Mouse (Mus musculus) limb, embryonic 10.5 days (tissue): Measurements from ENCODE around the gene Eif3g. TPM values are rescaled to one million over a fixed set of nuclear protein-coding genes. Genes with fewer than 3 reads are reported as not detected.

Experiments used
- DNase-seq: peaks from one replicate; pipeline ENCODE4 v3.0.0-alpha.2; 2017; ENCODE audit warnings: low spot score
- H3K27ac ChIP-seq: fragments of 300-500 bp; sonication (generic); 2 replicates; pipeline ENCODE4 v1.5.1; 2016; ENCODE audit warnings: mild to moderate bottlenecking
- H3K27me3 ChIP-seq: fragments of 300-500 bp; sonication (generic); 2 replicates; pipeline ENCODE4 v1.6.1; 2016; ENCODE audit warnings: low read depth, mild to moderate bottlenecking; ENCODE audit not compliant: poor library complexity, severe bottlenecking
- H3K36me3 ChIP-seq: fragments of 300-500 bp; sonication (generic); 2 replicates; pipeline ENCODE4 v1.6.1; 2016; ENCODE audit warnings: mild to moderate bottlenecking, moderate library complexity
- H3K4me1 ChIP-seq: fragments of 300-500 bp; sonication (generic); 2 replicates; pipeline ENCODE4 v1.6.1; 2016
- H3K4me3 ChIP-seq: fragments of 300-500 bp; sonication (generic); 2 replicates; pipeline ENCODE4 v1.5.1; 2016; ENCODE audit warnings: mild to moderate bottlenecking, moderate library complexity
- H3K9me3 ChIP-seq: fragments of 300-500 bp; sonication (generic); replicated peaks from 2 replicates; pipeline ENCODE4 v1.6.1; 2016; ENCODE audit warnings: mild to moderate bottlenecking
- WGBS: fragments of 180-500 bp; shearing (Covaris S2); methylation state at CpG from one replicate; pipeline ENCODE4 v1.1.7; 2016; 5-methylcytosine and 5-hydroxymethylcytosine counted together
- microRNA-seq: library from miRNA; unstranded; fragments of <30 nt; microRNA quantifications from one replicate; pipeline ENCODE4, GENCODE M21; 2017
- polyA plus RNA-seq: library from polyadenylated mRNA; unstranded; fragments of >200 nt; fragmentation: Nextera tagmentation; extraction: Ambion mirVana; gene quantifications from 2 replicates; pipeline ENCODE4 v1.2.1, GENCODE M21; 2016

Eif3g gene
- polyA plus RNA-seq, 1 experiment from 2014 or later = 415 TPM

DNA sequence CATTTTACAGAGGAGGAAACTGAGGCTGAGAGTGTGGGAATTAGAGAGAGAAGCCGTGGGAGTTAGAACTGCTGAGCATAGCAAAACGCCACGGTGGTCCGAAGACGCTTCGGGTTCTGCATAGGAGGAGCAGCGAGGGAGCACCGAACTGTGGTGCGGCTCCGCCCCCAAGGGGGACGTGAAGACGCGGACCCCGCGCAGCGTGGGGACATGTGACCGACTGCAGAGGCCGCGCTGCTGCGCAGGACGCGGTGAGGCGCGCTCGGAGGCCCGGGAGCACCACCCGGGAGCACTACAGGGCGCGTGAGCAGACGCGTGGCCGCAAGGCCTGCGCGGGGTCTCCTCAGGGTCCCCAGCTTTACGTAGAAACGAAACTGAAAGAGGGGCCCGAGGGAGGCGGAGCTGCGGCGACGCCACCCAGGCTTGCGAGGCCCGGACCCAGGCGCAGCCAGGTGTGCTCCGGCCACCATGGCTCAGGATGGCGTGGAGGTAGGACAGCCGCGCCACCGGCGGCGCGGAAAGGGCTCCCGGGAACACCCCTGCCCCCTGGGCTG lies 29.9 kb downstream of the Eif3g start, which contains the start of gene A230050P20Rik:
Gene A230050P20Rik, plus strand, starts transcription at position 195 of the 554 bp plus-strand sequence.
- Histone ChIP-seq H3K36me3 (no peaks in the 10 kb centered on the region), H3K4me1 (peaks cover 12% of the 10 kb centered on the region), H3K9me3 (no peaks in the 10 kb centered on the region), H3K4me3 (peak within 1 kb of the TSS; percentile 47), H3K27ac (no peak within 1 kb of the TSS), H3K27me3 (peaks cover 60% of the 10 kb centered on the region)
- peak; percentile 41 for DNase-seq
- 11% methylated on average over 53 of the region's 53 CpGs for WGBS

DNA sequence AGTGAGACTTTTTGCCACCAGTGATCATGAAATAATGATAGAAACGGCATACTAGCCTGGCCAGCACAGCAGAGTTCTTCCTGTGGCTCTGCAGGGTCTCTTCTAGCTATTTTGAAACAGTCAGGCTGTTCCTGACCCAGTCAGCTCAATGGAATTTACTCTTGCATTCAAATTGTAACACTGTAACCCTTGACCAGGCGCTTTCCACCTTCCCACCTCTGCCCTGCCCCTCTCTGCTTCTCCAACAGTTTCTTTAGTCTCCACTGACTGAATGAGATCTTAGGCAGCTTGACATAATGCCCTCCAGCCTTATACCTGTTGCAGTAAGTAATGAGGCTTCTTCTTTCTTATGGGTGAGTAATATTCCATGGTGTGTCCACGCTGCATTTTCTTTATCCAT lies 31.5 kb downstream of the Eif3g start:
- H3K9me3 ChIP-seq = no peaks in the 10 kb centered on the region
- peaks cover 60% of the 10 kb centered on the region for H3K27me3 ChIP-seq
- H3K36me3 ChIP-seq = no peaks in the 10 kb centered on the region
- 62% methylated on average over 3 of the region's 3 CpGs for WGBS
- no peak for DNase-seq
- H3K27ac ChIP-seq = no peak overlapping the region
- H3K4me1 ChIP-seq = peaks cover 12% of the 10 kb centered on the region
- no peak overlapping the region for H3K4me3 ChIP-seq

DNA sequence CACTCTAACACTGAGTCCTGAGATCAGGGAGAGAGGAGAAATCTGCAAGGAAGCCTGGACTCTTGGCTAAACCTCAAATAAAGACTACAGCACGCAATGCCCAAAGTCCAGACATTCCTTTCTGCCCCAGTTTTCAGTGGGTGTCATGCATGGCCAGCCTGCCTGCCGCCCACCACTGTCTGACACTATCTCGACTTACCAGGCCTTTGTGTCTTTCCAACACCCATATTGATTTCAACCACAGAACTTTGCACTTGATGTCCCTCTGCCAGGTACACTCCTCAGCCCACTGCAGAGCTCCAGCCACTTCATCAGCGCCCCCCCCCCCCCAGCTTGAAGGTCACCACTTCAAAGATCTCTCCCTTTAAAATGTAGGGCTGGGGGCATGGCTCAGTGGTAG lies 36.2 kb downstream of the Eif3g start:
- no peak for DNase-seq
- 58% methylated on average over 4 of the region's 4 CpGs for WGBS
- no peaks in the 10 kb centered on the region for H3K4me1 ChIP-seq
- no peak overlapping the region for H3K4me3 ChIP-seq
- no peak overlapping the region for H3K27ac ChIP-seq
- H3K36me3 ChIP-seq = no peaks in the 10 kb centered on the region
- no peaks in the 10 kb centered on the region for H3K9me3 ChIP-seq
- H3K27me3 ChIP-seq = peaks cover 14% of the 10 kb centered on the region

DNA sequence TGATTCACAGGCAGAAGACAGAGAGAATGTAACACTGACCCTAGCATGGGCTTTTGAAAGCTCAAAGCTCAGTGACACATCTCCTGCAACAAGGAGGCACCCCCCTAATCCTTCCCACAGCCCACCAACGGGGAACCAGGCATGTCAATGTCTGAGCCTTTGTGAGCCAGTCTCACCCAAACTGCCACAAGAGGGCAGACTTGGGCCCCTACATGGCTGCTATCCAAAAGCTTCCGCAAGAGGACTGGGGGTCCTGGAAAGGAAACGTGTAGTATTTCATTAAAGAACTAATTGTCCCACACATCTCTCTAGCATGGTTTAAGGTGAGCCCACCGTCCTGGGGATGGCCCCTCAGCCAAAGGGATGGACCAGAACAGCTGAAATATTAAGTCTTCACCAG lies 36.6 kb downstream of the Eif3g start:
- H3K4me3 ChIP-seq = no peak overlapping the region
- no peaks in the 10 kb centered on the region for H3K9me3 ChIP-seq
- H3K27ac ChIP-seq = no peak overlapping the region
- H3K27me3 ChIP-seq = peaks cover 10% of the 10 kb centered on the region
- no peaks in the 10 kb centered on the region for H3K4me1 ChIP-seq
- DNase-seq = peak; percentile 58
- H3K36me3 ChIP-seq = no peaks in the 10 kb centered on the region
- 16% methylated on average over 4 of the region's 4 CpGs for WGBS

DNA sequence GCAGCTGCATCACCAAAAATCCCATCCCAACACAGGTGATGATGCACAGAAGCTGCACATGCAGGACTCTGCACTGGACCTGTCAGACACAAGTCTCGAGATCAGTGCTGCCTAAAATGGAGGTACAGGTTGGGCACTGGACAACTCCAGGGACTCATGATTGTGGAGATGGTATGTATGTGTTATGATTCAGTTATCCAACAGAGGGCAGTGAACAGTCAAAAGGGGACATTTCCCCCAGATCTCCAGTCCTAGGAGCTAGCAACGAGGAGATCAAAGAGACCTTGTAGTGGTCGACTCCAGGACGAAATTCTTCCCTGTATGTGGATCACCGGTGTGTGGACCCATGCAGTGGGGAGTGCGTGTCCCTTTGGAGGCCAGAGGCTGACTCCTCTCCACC lies 38.5 kb downstream of the Eif3g start:
- H3K9me3 ChIP-seq = no peaks in the 10 kb centered on the region
- no peak for DNase-seq
- H3K36me3 ChIP-seq = no peaks in the 10 kb centered on the region
- WGBS = 50% methylated on average over 6 of the region's 6 CpGs
- H3K27ac ChIP-seq = no peak overlapping the region
- H3K27me3 ChIP-seq = no peaks in the 10 kb centered on the region
- no peaks in the 10 kb centered on the region for H3K4me1 ChIP-seq
- H3K4me3 ChIP-seq = no peak overlapping the region

DNA sequence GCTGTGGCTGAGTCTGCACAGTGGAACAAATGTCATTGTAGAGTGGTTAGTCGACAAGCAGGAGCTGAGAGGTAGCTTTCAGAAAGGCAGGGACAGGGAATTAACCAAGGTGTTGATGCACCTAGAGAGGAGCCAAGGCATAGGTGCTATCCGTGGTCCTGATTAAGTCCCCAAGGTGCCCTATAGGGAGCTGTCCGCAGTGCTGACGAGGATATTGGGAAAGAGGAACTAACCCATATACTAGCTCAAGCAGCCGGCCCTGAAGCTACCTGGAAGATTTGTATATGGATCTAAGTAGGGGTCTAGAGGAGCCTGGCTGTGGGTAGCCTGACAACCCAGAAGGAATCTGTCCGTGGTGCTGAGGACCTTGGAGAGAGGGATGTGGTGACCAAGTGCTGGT lies 41.3 kb downstream of the Eif3g start:
- no peaks in the 10 kb centered on the region for H3K4me1 ChIP-seq
- H3K27ac ChIP-seq = no peak overlapping the region
- WGBS = 9% methylated on average over 6 of the region's 6 CpGs
- no peaks in the 10 kb centered on the region for H3K27me3 ChIP-seq
- H3K9me3 ChIP-seq = no peaks in the 10 kb centered on the region
- no peaks in the 10 kb centered on the region for H3K36me3 ChIP-seq
- no peak overlapping the region for H3K4me3 ChIP-seq
- peak; percentile 77 for DNase-seq

DNA sequence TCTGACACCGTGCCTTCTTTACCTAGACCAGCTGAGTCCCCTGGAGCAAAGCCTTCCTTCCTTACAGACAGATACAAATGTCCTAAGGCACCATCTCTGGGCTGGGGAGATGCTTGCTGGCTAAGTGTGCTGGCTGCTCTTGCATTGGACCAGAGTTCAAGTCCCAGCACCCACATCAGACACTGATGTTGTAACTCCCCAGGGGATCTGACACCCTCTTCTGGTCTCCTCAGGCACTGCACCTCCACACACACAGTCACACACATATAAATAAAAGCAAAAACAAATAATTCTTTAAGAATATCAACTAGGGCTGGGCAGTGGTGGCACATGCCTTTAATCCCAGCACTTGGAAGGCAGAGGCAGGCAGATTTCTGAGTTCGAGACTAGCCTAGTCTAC lies 48.2 kb downstream of the Eif3g start:
- Histone ChIP-seq H3K36me3 (no peaks in the 10 kb centered on the region), H3K4me1 (no peaks in the 10 kb centered on the region), H3K27me3 (no peaks in the 10 kb centered on the region), H3K4me3 (no peak overlapping the region), H3K27ac (no peak overlapping the region), H3K9me3 (no peaks in the 10 kb centered on the region)
- no peak for DNase-seq
- WGBS = 86% methylated on average over 2 of the region's 2 CpGs

Small RNA genes lying within 50 kb of the gene (microRNA-seq; reads per million reads assigned to microRNA genes)
- 0.88 reads per million for gene Mir7081

Other genes with a start within 250 kb of the Eif3g start
- 82.8 and 93.0 TPM in 2 replicates for gene Pin1, start 246.5 kb downstream of the Eif3g start, polyA plus RNA-seq
- 1.5 and 3.2 TPM in 2 replicates for gene Olfm2, start 152.3 kb downstream of the Eif3g start, polyA plus RNA-seq
- gene Col5a3, start 83.6 kb downstream of the Eif3g start, polyA plus RNA-seq = 0.06 and 0.13 TPM in 2 replicates
- not detected in 2 replicates for gene Rdh8, start 80.1 kb downstream of the Eif3g start, polyA plus RNA-seq
- gene A230050P20Rik, start 30.0 kb downstream of the Eif3g start, polyA plus RNA-seq = 1.7 and 1.8 TPM in 2 replicates
- 2.4 and 2.9 TPM in 2 replicates for gene Angptl6, start 18.9 kb downstream of the Eif3g start, polyA plus RNA-seq
- 103 and 121 TPM in 2 replicates for gene Ppan, start 10.4 kb downstream of the Eif3g start, polyA plus RNA-seq
- 173 and 178 TPM in 2 replicates for gene Dnmt1, start 61.3 kb upstream of the Eif3g start, polyA plus RNA-seq
- 47.6 and 53.7 TPM in 2 replicates for gene S1pr2, start 78.2 kb upstream of the Eif3g start, polyA plus RNA-seq
- 177 and 190 TPM in 2 replicates for gene Mrpl4, start 104.1 kb upstream of the Eif3g start, polyA plus RNA-seq
- 6.2 and 7.6 TPM in 2 replicates for gene Icam1, start 117.4 kb upstream of the Eif3g start, polyA plus RNA-seq
- 5.1 and 5.4 TPM in 2 replicates for gene Icam4, start 130.8 kb upstream of the Eif3g start, polyA plus RNA-seq
- 0.05 TPM in 1 of 2 replicates, not detected in the other for gene Icam5, start 133.4 kb upstream of the Eif3g start, polyA plus RNA-seq
- 0.61 and 2.5 TPM in 2 replicates for gene Zglp1, start 168.5 kb upstream of the Eif3g start, polyA plus RNA-seq
- gene Gm49373, start 174.5 kb upstream of the Eif3g start, polyA plus RNA-seq = 0.68 and 0.81 TPM in 2 replicates
- gene Fdx1l, start 175.0 kb upstream of the Eif3g start, polyA plus RNA-seq = 69.5 and 74.7 TPM in 2 replicates
- 5.4 TPM in 2 replicates for gene Gm38431, start 193.4 kb upstream of the Eif3g start, polyA plus RNA-seq
- 109 and 115 TPM in 2 replicates for gene Raver1, start 193.4 kb upstream of the Eif3g start, polyA plus RNA-seq
- 11.5 and 15.3 TPM in 2 replicates for gene Tyk2, start 232.6 kb upstream of the Eif3g start, polyA plus RNA-seq